Mouse (Mus musculus) cerebellum, adult 2 months (tissue): ENCODE results near the gene B3galnt2.

Source experiments
- CTCF ChIP-seq: fragments of 200-500 bp; IDR thresholded peaks from 2 replicates; pipeline ENCODE4 v1.5.1; 2011; ENCODE audit warnings: low read depth, mild to moderate bottlenecking, control low read depth, low read length, moderate library complexity, borderline replicate concordance; ENCODE audit not compliant: insufficient read depth
- POLR2A ChIP-seq: fragments of 200-500 bp; IDR thresholded peaks from 2 replicates; pipeline ENCODE4 v1.6.1; 2011; ENCODE audit warnings: low read length, control low read depth, borderline replicate concordance; ENCODE audit not compliant: insufficient read depth

GRCm38 (mm10) chr13:13983523-13983922, 29.3 kb downstream of the B3galnt2 start:
- TF ChIP-seq CTCF (no peak), POLR2A (no peak)
